Comparison of ENCODE assay signal across 9 mouse cellular contexts in the genomic region with DNA sequence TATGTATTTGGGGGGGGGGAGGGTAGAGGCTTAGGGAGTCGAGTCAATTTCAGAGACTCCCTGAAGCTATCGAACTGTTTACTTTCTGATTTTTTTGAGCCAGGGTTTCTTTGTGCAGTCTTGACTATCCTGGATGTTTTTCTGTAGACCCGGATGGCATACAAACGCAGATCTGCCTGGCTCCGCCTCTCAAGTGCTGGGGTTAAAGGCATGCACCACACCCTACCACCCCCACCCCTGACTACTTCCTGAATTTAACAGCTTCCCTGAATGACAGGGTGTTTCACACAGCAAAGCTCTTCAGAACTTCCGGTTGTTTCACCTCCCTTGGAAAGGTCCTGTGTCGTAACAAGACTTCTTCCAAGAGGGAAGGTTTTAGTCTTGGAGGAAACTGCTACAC. TPM values are rescaled to one million over a fixed set of nuclear protein-coding genes. Genes with fewer than 3 reads are reported as not detected.
DNase-seq lines count a peak whose midpoint lies in the region; ATAC-seq and TF ChIP-seq lines count a peak whose summit lies in the region.
"Had no signal": no experiment of that assay in that cellular context is flagged by ENCODE, and none has a peak within 500 bp of the region (broad histone marks: within the 10 kb centered on the region; RNA-seq: fewer than 3 reads in every experiment).

No protein-coding gene starts in this region.

- peak overlapping the region; percentile 1; the same call in 1 of the 2 replicates for H3K4me3 ChIP-seq in gastrocnemius, adult 2 months
- H3K4me3 ChIP-seq in brown adipose tissue, adult 24 weeks (ENCODE audit: insufficient read depth, low read depth, low read length) = 0 out of 2 replicates have a peak overlapping the region, but pooled peaks have one; percentile 3
- no peak overlapping the region for H3K4me3 ChIP-seq in stomach, embryonic 14.5 days (ENCODE audit: low read depth, low read length)
- no peak overlapping the region for H3K4me3 ChIP-seq in forebrain, embryonic 16.5 days (replicated peaks; ENCODE audit: low read length)

- WGBS in stomach, embryonic 14.5 days = 45% methylated on average over 7 of the region's 7 CpGs
- WGBS in forebrain, embryonic 16.5 days = 76% methylated on average over 7 of the region's 7 CpGs

- DNase-seq in gastrocnemius, adult 2 months = no peak
- no peak for DNase-seq in gastrocnemius, postnatal 14 days
- peak; percentile 55 to 63 for DNase-seq in lung, adult 18-20 months
- DNase-seq in cerebellum, postnatal 10 days = no peak
- no peak for DNase-seq in ovary, postnatal 14 days (ENCODE audit: low spot score)

- H3K36me3 ChIP-seq in stomach, embryonic 14.5 days (ENCODE audit: control insufficient read depth, insufficient read depth, low read length) = no peaks in the 10 kb centered on the region
- no peaks in the 10 kb centered on the region for H3K36me3 ChIP-seq in forebrain, embryonic 16.5 days (ENCODE audit: control insufficient read depth, insufficient read depth)

- no peaks in the 10 kb centered on the region for H3K4me1 ChIP-seq in brown adipose tissue, adult 24 weeks (ENCODE audit: control insufficient read depth, insufficient read depth, insufficient read length, low read length)
- no peaks in the 10 kb centered on the region for H3K4me1 ChIP-seq in stomach, embryonic 14.5 days (ENCODE audit: control insufficient read depth, insufficient read depth, low read length)
- H3K4me1 ChIP-seq in forebrain, embryonic 16.5 days (replicated peaks; ENCODE audit: control insufficient read depth, insufficient read depth, low read length) = no peaks in the 10 kb centered on the region

- H3K9me3 ChIP-seq in stomach, embryonic 14.5 days (ENCODE audit: control insufficient read depth, low read depth, low read length) = no peaks in the 10 kb centered on the region
- no peaks in the 10 kb centered on the region for H3K9me3 ChIP-seq in forebrain, embryonic 16.5 days (ENCODE audit: control insufficient read depth, low read length)

- intact Hi-C loops in gastrocnemius, adult 2 months (cut with DNase I) = no loop called here
- intact Hi-C loops in gastrocnemius, postnatal 14 days (cut with DNase I; ENCODE audit: low total_unique reads) = no loop called here

- TF ChIP-seq CTCF in gastrocnemius, adult 2 months (IDR thresholded peaks at IDR 0.05) = no peak

- ATAC-seq in stomach, embryonic 14.5 days (ENCODE audit: insufficient number of reproducible peaks, insufficient read depth, low FRiP score, low read depth) = 0 out of 2 replicates have a peak, but pooled peaks have one; percentile 33
- ATAC-seq in forebrain, embryonic 16.5 days = no peak
- ATAC-seq: Patski had no signal

- H3K9ac ChIP-seq in stomach, embryonic 14.5 days (replicated peaks; ENCODE audit: low read depth, low read length) = no peak overlapping the region
- no peak overlapping the region for H3K9ac ChIP-seq in forebrain, embryonic 16.5 days (replicated peaks; ENCODE audit: low read depth, low read length)

- no peaks in the 10 kb centered on the region for H3K27me3 ChIP-seq in stomach, embryonic 14.5 days (ENCODE audit: control insufficient read depth, insufficient read depth, low read length)
- H3K27me3 ChIP-seq in forebrain, embryonic 16.5 days (replicated peaks; ENCODE audit: control insufficient read depth, insufficient read depth, low read length) = no peaks in the 10 kb centered on the region

- H3K4me2 ChIP-seq in stomach, embryonic 14.5 days (replicated peaks; ENCODE audit: low read depth, low read length) = no peak overlapping the region
- no peak overlapping the region for H3K4me2 ChIP-seq in forebrain, embryonic 16.5 days (ENCODE audit: low read length)

- peak overlapping the region; percentile 43 for H3K27ac ChIP-seq in gastrocnemius, adult 2 months
- 0 out of 2 replicates have a peak overlapping the region, but pooled peaks have one; percentile 11 for H3K27ac ChIP-seq in brown adipose tissue, adult 24 weeks (replicated peaks; ENCODE audit: low read depth, low read length)
- no peak overlapping the region for H3K27ac ChIP-seq in stomach, embryonic 14.5 days (ENCODE audit: low read length)
- H3K27ac ChIP-seq in forebrain, embryonic 16.5 days (ENCODE audit: low read length) = no peak overlapping the region

RNA-seq across cellular contexts. Expression of a gene that starts 22.2 kb away (rescaled TPM):
- total RNA-seq in gastrocnemius, adult 2 months (2021) = 10 to 100 TPM; 12.1 to 15.2 TPM
- 10 to 100 TPM; 11.5 to 15.0 TPM for total RNA-seq in gastrocnemius, postnatal 14 days (2021)
- polyA plus RNA-seq in brown adipose tissue, adult 24 weeks (2012; ENCODE audit: insufficient read depth, insufficient read length, missing spikeins) = 5.1 and 5.6 TPM in 2 replicates
- polyA plus RNA-seq in stomach, embryonic 14.5 days (2014; fragmentation: Nextera tagmentation; extraction: Ambion mirVana) = 16.3 and 20.1 TPM in 2 replicates
- polyA plus RNA-seq in forebrain, embryonic 16.5 days (2015; fragmentation: Nextera tagmentation; extraction: Ambion mirVana) = 17.3 and 20.7 TPM in 2 replicates

RNA-seq across cellular contexts. Expression of a gene that starts 25.7 kb away (rescaled TPM):
- 1 to 10 TPM; 7.6 to 9.0 TPM for total RNA-seq in gastrocnemius, adult 2 months (2021)
- total RNA-seq in gastrocnemius, postnatal 14 days (2021) = 1 to 10 TPM; 7.4 to 9.5 TPM
- 8.3 and 12.0 TPM in 2 replicates for polyA plus RNA-seq in brown adipose tissue, adult 24 weeks (2012; ENCODE audit: insufficient read depth, insufficient read length, missing spikeins)
- polyA plus RNA-seq in stomach, embryonic 14.5 days (2014; fragmentation: Nextera tagmentation; extraction: Ambion mirVana) = 7.1 and 8.2 TPM in 2 replicates
- 7.8 and 8.9 TPM in 2 replicates for polyA plus RNA-seq in forebrain, embryonic 16.5 days (2015; fragmentation: Nextera tagmentation; extraction: Ambion mirVana)

Comparison
In these comparisons a context has a peak if more than half of its experiments do, and no peak if none do; other contexts are left out.
1. DNase-seq: peak in lung, adult 18-20 months (2 of 2); none in gastrocnemius, adult 2 months (single experiment), gastrocnemius, postnatal 14 days (single experiment), cerebellum, postnatal 10 days (0 of 2) and ovary, postnatal 14 days (single experiment).
2. H3K27ac ChIP-seq: peak in gastrocnemius, adult 2 months (single experiment) and brown adipose tissue, adult 24 weeks (single experiment); none in stomach, embryonic 14.5 days (single experiment) and forebrain, embryonic 16.5 days (single experiment).
3. H3K4me3 ChIP-seq: peak in gastrocnemius, adult 2 months (single experiment) and brown adipose tissue, adult 24 weeks (single experiment); none in stomach, embryonic 14.5 days (single experiment) and forebrain, embryonic 16.5 days (single experiment).